Mouse (Mus musculus) kidney, postnatal 0 days (tissue): ENCODE data around the gene Car9. TPM values are rescaled to one million over a fixed set of nuclear protein-coding genes. Genes with fewer than 3 reads are reported as not detected.

Experiments
- ATAC-seq: fragments of 200-750 bp; cut with Nextera tagmentation; replicated peaks from 2 replicates; pipeline ENCODE4 v1.8.0; 2017; ENCODE audit warnings: low read depth, moderate number of reproducible peaks, moderate TSS enrichment, moderate library complexity; ENCODE audit not compliant: low FRiP score
- DNase-seq: peaks from one replicate; pipeline ENCODE4 v3.0.0-alpha.2; 2016; ENCODE audit warnings: low spot score
- H3K27ac ChIP-seq: fragments of 300-500 bp; sonication (generic); 2 replicates; pipeline ENCODE4 v1.5.1; 2014; ENCODE audit warnings: mild to moderate bottlenecking
- H3K27me3 ChIP-seq: fragments of 300-500 bp; sonication (generic); 2 replicates; pipeline ENCODE4 v1.6.1; 2014; ENCODE audit warnings: low read length, mixed read lengths; ENCODE audit not compliant: insufficient read depth
- H3K36me3 ChIP-seq: fragments of 300-500 bp; sonication (generic); 2 replicates; pipeline ENCODE4 v1.6.1; 2014; ENCODE audit warnings: low read length, mixed read lengths; ENCODE audit not compliant: insufficient read depth
- H3K4me1 ChIP-seq: fragments of 300-500 bp; sonication (generic); replicated peaks from 2 replicates; pipeline ENCODE4 v1.6.1; 2014; ENCODE audit warnings: antibody characterized with exemption, low read length, mixed read lengths; ENCODE audit not compliant: insufficient read depth
- H3K4me2 ChIP-seq: fragments of 300-500 bp; sonication (generic); 2 replicates; pipeline ENCODE4 v1.6.1; 2014; ENCODE audit warnings: mild to moderate bottlenecking, low read length, moderate library complexity, mixed read lengths
- H3K4me3 ChIP-seq: fragments of 300-500 bp; sonication (generic); replicated peaks from 2 replicates; pipeline ENCODE4 v1.5.1; 2014; ENCODE audit warnings: low read depth, low read length
- H3K9ac ChIP-seq: fragments of 300-500 bp; sonication (generic); 2 replicates; pipeline ENCODE4 v1.6.1; 2014; ENCODE audit warnings: low read depth, low read length
- H3K9me3 ChIP-seq: fragments of 300-500 bp; sonication (generic); replicated peaks from 2 replicates; pipeline ENCODE4 v1.6.1; 2016; ENCODE audit warnings: low read length, inconsistent platforms, mixed read lengths
- CTCF ChIP-seq: IDR thresholded peaks from 2 replicates; pipeline ENCODE4 v1.5.1; 2016; ENCODE audit warnings: antibody characterized with exemption, low read depth, mild to moderate bottlenecking, moderate library complexity
- WGBS: fragments of 180-500 bp; shearing (Covaris S2); extraction: QIAGEN DNeasy Blood & Tissue Kit; methylation state at CpG from one replicate; pipeline ENCODE4 v1.1.7; 2014; 5-methylcytosine and 5-hydroxymethylcytosine counted together
- polyA plus RNA-seq: library from polyadenylated mRNA; unstranded; fragments of >200 nt; fragmentation: Nextera tagmentation; extraction: Ambion mirVana; gene quantifications from 2 replicates; pipeline ENCODE4 v1.2.1, GENCODE M21; 2015

Gene Car9
- polyA plus RNA-seq, 1 experiment from 2014 or later: 1.3 TPM

- no peak for TF ChIP-seq CTCF
- WGBS: 5% methylated on average over 21 of the region's 22 CpGs
- ATAC-seq: peak; percentile 22; the same call in 1 of the 2 replicates
- Histone ChIP-seq H3K4me3 (peak overlapping the region; percentile 44), H3K4me2 (peak overlapping the region; percentile 85), H3K9ac (peak overlapping the region; percentile 50; the same call in 1 of the 2 replicates), H3K4me1 (peaks cover 14% of the 10 kb centered on the region; the same call in 1 of the 2 replicates), H3K27me3 (no peaks in the 10 kb centered on the region), H3K9me3 (no peaks in the 10 kb centered on the region), H3K36me3 (no peaks in the 10 kb centered on the region), H3K27ac (no peak overlapping the region)
- peak; percentile 67 for DNase-seq
Measured at GRCm38 (mm10) chr4:43507938-43508665, 1.3 kb downstream of the Car9 start.

- Histone ChIP-seq H3K4me3 (peak overlapping the region; percentile 44), H3K9ac (peak overlapping the region; percentile 50; the same call in 1 of the 2 replicates), H3K36me3 (no peaks in the 10 kb centered on the region), H3K27ac (no peak overlapping the region), H3K4me2 (peak overlapping the region; percentile 85), H3K27me3 (no peaks in the 10 kb centered on the region), H3K9me3 (no peaks in the 10 kb centered on the region), H3K4me1 (peaks cover 14% of the 10 kb centered on the region; the same call in 1 of the 2 replicates)
- ATAC-seq: peak; percentile 65
- TF ChIP-seq CTCF: peak; percentile 24; the same call in 1 of the 2 replicates
- WGBS: under 1% methylated on average over 13 of the region's 13 CpGs
- peak; percentile 70 for DNase-seq
Measured at GRCm38 (mm10) chr4:43508666-43508997, 1.9 kb downstream of the Car9 start.

- Histone ChIP-seq H3K4me2 (peak overlapping the region; percentile 85), H3K9me3 (no peaks in the 10 kb centered on the region), H3K27ac (no peak overlapping the region), H3K36me3 (no peaks in the 10 kb centered on the region), H3K9ac (0 out of 2 replicates have a peak overlapping the region, but pooled peaks have one; percentile 50), H3K4me3 (peak overlapping the region; percentile 44; the same call in 1 of the 2 replicates), H3K27me3 (no peaks in the 10 kb centered on the region), H3K4me1 (peaks cover 14% of the 10 kb centered on the region; the same call in 1 of the 2 replicates)
- WGBS: 33% methylated on average over 9 of the region's 9 CpGs
- no peak for TF ChIP-seq CTCF
- ATAC-seq: no peak
- DNase-seq: no peak
Measured at GRCm38 (mm10) chr4:43509109-43509508, 2.3 kb downstream of the Car9 start.

- no peak for TF ChIP-seq CTCF
- ATAC-seq: no peak
- no peaks in the 10 kb centered on the region for H3K27me3 ChIP-seq
- no peak for DNase-seq
- peaks cover 14% of the 10 kb centered on the region; the same call in 1 of the 2 replicates for H3K4me1 ChIP-seq
- H3K9me3 ChIP-seq: no peaks in the 10 kb centered on the region
- H3K27ac ChIP-seq: no peak overlapping the region
- H3K4me3 ChIP-seq: no peak overlapping the region
- no peak overlapping the region for H3K9ac ChIP-seq
- H3K36me3 ChIP-seq: 0 out of 2 replicates have a peak, but pooled peaks cover 10% of the 10 kb centered on the region
- H3K4me2 ChIP-seq: no peak overlapping the region
- WGBS: 71% methylated on average over 19 of the region's 19 CpGs
Measured at GRCm38 (mm10) chr4:43511675-43512454, 5.1 kb downstream of the Car9 start.

- 55% methylated on average over 7 of the region's 7 CpGs for WGBS
- H3K36me3 ChIP-seq: 0 out of 2 replicates have a peak, but pooled peaks cover 10% of the 10 kb centered on the region
- no peak for DNase-seq
- no peak overlapping the region for H3K4me3 ChIP-seq
- no peaks in the 10 kb centered on the region for H3K9me3 ChIP-seq
- H3K4me1 ChIP-seq: peaks cover 14% of the 10 kb centered on the region; the same call in 1 of the 2 replicates
- no peak for TF ChIP-seq CTCF
- H3K4me2 ChIP-seq: no peak overlapping the region
- ATAC-seq: no peak
- no peak overlapping the region for H3K27ac ChIP-seq
- no peak overlapping the region for H3K9ac ChIP-seq
- H3K27me3 ChIP-seq: no peaks in the 10 kb centered on the region
Measured at GRCm38 (mm10) chr4:43512653-43513052, 5.9 kb downstream of the Car9 start.

- Histone ChIP-seq H3K4me1 (peaks cover 7% of the 10 kb centered on the region; the same call in 1 of the 2 replicates), H3K27ac (no peak overlapping the region), H3K36me3 (0 out of 2 replicates have a peak, but pooled peaks cover 10% of the 10 kb centered on the region), H3K4me2 (no peak overlapping the region), H3K27me3 (no peaks in the 10 kb centered on the region), H3K9me3 (no peaks in the 10 kb centered on the region), H3K4me3 (no peak overlapping the region), H3K9ac (no peak overlapping the region)
- no peak for TF ChIP-seq CTCF
- DNase-seq: no peak
- WGBS: 91% methylated on average over 4 of the region's 4 CpGs
- no peak for ATAC-seq
Measured at GRCm38 (mm10) chr4:43513300-43513699, 6.5 kb downstream of the Car9 start.
